Mouse (Mus musculus) MEL (cell line): ENCODE data around the gene Dennd6a.
A peak's percentile ranks its signal among the peaks of the same experiment; 100 is the strongest.
"Not testable (repeated sequence)": the region's sequence is repeated elsewhere in the genome, so short reads cannot be mapped to it uniquely, and the experiment has no call there.

Source experiments
- CTCF ChIP-seq, 3 experiments: IDR thresholded peaks in 2 of 3; conservative IDR thresholded peaks in 1 of 3; 2 replicates each; pipeline ENCODE4 v1.5.1; 2011 to 2012; ENCODE audit warnings: low read length in 3 of 3, low read depth in 2 of 3, mild to moderate bottlenecking in 2 of 3, improper control_type of control experiment in 1 of 3, inconsistent platforms in 1 of 3, mixed read lengths in 1 of 3, moderate library complexity in 1 of 3; ENCODE audit not compliant: control insufficient read depth in 1 of 3, insufficient read depth in 1 of 3, poor library complexity in 1 of 3, severe bottlenecking in 1 of 3
- E2F4 ChIP-seq: IDR thresholded peaks from 2 replicates; pipeline ENCODE4 v1.6.1; 2011; ENCODE audit warnings: low read depth, low read length, improper control_type of control experiment, borderline replicate concordance
- EP300 ChIP-seq, 2 experiments: IDR thresholded peaks; 2 replicates each; pipeline ENCODE4 v1.6.1; 2011; ENCODE audit warnings: improper control_type of control experiment in 2 of 2, low read length in 2 of 2, low read depth in 1 of 2, mild to moderate bottlenecking in 1 of 2
- RAD21 ChIP-seq: IDR thresholded peaks from 2 replicates; pipeline ENCODE4 v1.6.1; 2011; ENCODE audit warnings: mild to moderate bottlenecking, low read depth, low read length, improper control_type of control experiment
- TCF12 ChIP-seq: IDR thresholded peaks from 2 replicates; pipeline ENCODE4 v1.6.1; 2014; ENCODE audit warnings: low read depth, mild to moderate bottlenecking, inconsistent platforms, low read length, improper control_type of control experiment, moderate library complexity
- UBTF ChIP-seq: IDR thresholded peaks from 2 replicates; pipeline ENCODE4 v1.6.1; 2012; ENCODE audit warnings: low read depth, mild to moderate bottlenecking, inconsistent platforms, low read length, improper control_type of control experiment, moderate library complexity, borderline replicate concordance; ENCODE audit not compliant: insufficient read depth
- USF2 ChIP-seq, 2 experiments: IDR thresholded peaks; 2 replicates each; pipeline ENCODE4 v1.6.1; 2011 to 2012; ENCODE audit warnings: improper control_type of control experiment in 2 of 2, low read length in 2 of 2, borderline replicate concordance in 1 of 2, inconsistent platforms in 1 of 2, low read depth in 1 of 2, mild to moderate bottlenecking in 1 of 2; ENCODE audit not compliant: insufficient read depth in 1 of 2

- peak; percentile 69 for TF ChIP-seq TCF12
- TF ChIP-seq CTCF (IDR thresholded peaks at IDR 0.05 in 2 of 3, conservative IDR thresholded peaks at IDR 0.05 in 1 of 3; ENCODE audit: control insufficient read depth in 1 of 3, insufficient read depth in 1 of 3, low read depth in 2 of 3, low read length in 3 of 3, poor library complexity in 1 of 3, severe bottlenecking in 1 of 3); UBTF; USF2 (IDR thresholded peaks at IDR 0.05; ENCODE audit: borderline replicate concordance in 1 of 2, insufficient read depth in 1 of 2, low read depth in 1 of 2, low read length in 2 of 2); RAD21: not testable (repeated sequence)
- peak; percentile 49 to 60; a peak in 3 of 4 replicates for TF ChIP-seq EP300 (IDR thresholded peaks at IDR 0.05; ENCODE audit: low read depth in 1 of 2, low read length in 2 of 2)
- 0 out of 2 replicates have a peak, but pooled peaks have one; percentile 53 for TF ChIP-seq E2F4
Measured at GRCm38 (mm10) chr14:26671870-26672615, 98.4 kb downstream of the Dennd6a start.
